Mouse (Mus musculus) megakaryocyte, embryonic 14.5 days (primary cell): ENCODE data around the gene Olfr877.

Experiments
- FLI1 ChIP-seq: IDR thresholded peaks from 2 replicates; pipeline ENCODE4 v1.6.1; 2012; ENCODE audit warnings: low read length, inconsistent platforms, mixed read lengths
- GATA1 ChIP-seq: IDR thresholded peaks from 3 replicates; pipeline ENCODE4 v1.6.1; 2012; ENCODE audit warnings: mixed read lengths, low read length, inconsistent platforms, borderline replicate concordance

DNA sequence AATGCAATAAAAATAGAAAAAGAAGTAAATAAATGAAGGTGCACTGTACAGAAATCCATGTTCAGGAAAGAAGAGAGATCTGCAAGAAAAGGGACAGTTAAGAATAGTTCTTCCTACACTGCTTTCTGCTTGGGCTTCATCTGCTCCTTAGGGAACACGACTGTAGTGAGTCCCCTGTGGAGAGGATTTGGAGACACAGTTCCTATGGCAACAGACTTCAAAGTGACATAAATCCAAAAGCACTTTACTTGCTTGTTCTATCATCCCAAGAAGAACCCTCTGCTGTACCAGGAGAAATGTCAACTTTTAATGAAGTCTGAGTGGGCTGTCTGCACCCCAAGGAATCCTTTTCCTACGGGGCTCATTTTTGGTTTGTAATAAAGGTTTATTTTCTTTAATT lies 36.9 kb downstream of the Olfr877 start:
- TF ChIP-seq FLI1 (no peak), GATA1 (no peak)
